Mouse (Mus musculus) heart, embryonic 12.5 days (tissue): ENCODE data around the gene Cpxm1. TPM values are rescaled to one million over a fixed set of nuclear protein-coding genes. Genes with fewer than 3 reads are reported as not detected.

Experiments
- ATAC-seq: fragments of 200-750 bp; cut with Nextera tagmentation; 2 replicates; pipeline ENCODE4 v1.8.0; 2017; ENCODE audit warnings: moderate TSS enrichment, moderate library complexity; ENCODE audit not compliant: insufficient number of reproducible peaks, low FRiP score
- H3K27ac ChIP-seq: fragments of 300-500 bp; sonication (generic); 2 replicates; pipeline ENCODE4 v1.5.1; 2016; ENCODE audit warnings: mild to moderate bottlenecking, moderate library complexity; ENCODE audit not compliant: poor library complexity, severe bottlenecking
- H3K27me3 ChIP-seq: fragments of 300-500 bp; sonication (generic); replicated peaks from 2 replicates; pipeline ENCODE4 v1.6.1; 2016; ENCODE audit warnings: mild to moderate bottlenecking, moderate library complexity
- H3K36me3 ChIP-seq: fragments of 300-500 bp; sonication (generic); 2 replicates; pipeline ENCODE4 v1.6.1; 2016; ENCODE audit warnings: mild to moderate bottlenecking, moderate library complexity
- H3K4me1 ChIP-seq: fragments of 300-500 bp; sonication (generic); replicated peaks from 2 replicates; pipeline ENCODE4 v1.6.1; 2016; ENCODE audit warnings: mild to moderate bottlenecking
- H3K4me2 ChIP-seq: fragments of 300-500 bp; sonication (generic); 2 replicates; pipeline ENCODE4 v1.6.1; 2016; ENCODE audit warnings: mild to moderate bottlenecking, moderate library complexity
- H3K4me3 ChIP-seq: fragments of 300-500 bp; sonication (generic); 2 replicates; pipeline ENCODE4 v1.5.1; 2016; ENCODE audit warnings: mild to moderate bottlenecking
- H3K9ac ChIP-seq: fragments of 300-500 bp; sonication (generic); 2 replicates; pipeline ENCODE4 v1.6.1; 2016; ENCODE audit warnings: mild to moderate bottlenecking, moderate library complexity
- H3K9me3 ChIP-seq: fragments of 300-500 bp; sonication (generic); replicated peaks from 2 replicates; pipeline ENCODE4 v1.6.1; 2016; ENCODE audit warnings: mild to moderate bottlenecking, moderate library complexity
- WGBS: fragments of 180-500 bp; shearing (Covaris S2); methylation state at CpG from one replicate; pipeline ENCODE4 v1.1.7; 2016; 5-methylcytosine and 5-hydroxymethylcytosine counted together
- polyA plus RNA-seq: library from polyadenylated mRNA; unstranded; fragments of >200 nt; fragmentation: Nextera tagmentation; extraction: Ambion mirVana; gene quantifications from 2 replicates; pipeline ENCODE4 v1.2.1, GENCODE M21; 2016

Cpxm1 gene
- polyA plus RNA-seq, 1 experiment from 2014 or later = 33.3 TPM

GRCm38 (mm10) chr2:130367386-130367785 lies 30.0 kb downstream of the Cpxm1 start:
- Histone ChIP-seq H3K9me3 (no peaks in the 10 kb centered on the region), H3K27me3 (peaks cover 42% of the 10 kb centered on the region), H3K4me1 (peaks cover 10% of the 10 kb centered on the region), H3K4me2 (no peak overlapping the region), H3K4me3 (no peak overlapping the region), H3K27ac (no peak overlapping the region), H3K9ac (no peak overlapping the region), H3K36me3 (no peaks in the 10 kb centered on the region)
- WGBS = 48% methylated on average over 4 of the region's 4 CpGs
- ATAC-seq = no peak

DNA sequence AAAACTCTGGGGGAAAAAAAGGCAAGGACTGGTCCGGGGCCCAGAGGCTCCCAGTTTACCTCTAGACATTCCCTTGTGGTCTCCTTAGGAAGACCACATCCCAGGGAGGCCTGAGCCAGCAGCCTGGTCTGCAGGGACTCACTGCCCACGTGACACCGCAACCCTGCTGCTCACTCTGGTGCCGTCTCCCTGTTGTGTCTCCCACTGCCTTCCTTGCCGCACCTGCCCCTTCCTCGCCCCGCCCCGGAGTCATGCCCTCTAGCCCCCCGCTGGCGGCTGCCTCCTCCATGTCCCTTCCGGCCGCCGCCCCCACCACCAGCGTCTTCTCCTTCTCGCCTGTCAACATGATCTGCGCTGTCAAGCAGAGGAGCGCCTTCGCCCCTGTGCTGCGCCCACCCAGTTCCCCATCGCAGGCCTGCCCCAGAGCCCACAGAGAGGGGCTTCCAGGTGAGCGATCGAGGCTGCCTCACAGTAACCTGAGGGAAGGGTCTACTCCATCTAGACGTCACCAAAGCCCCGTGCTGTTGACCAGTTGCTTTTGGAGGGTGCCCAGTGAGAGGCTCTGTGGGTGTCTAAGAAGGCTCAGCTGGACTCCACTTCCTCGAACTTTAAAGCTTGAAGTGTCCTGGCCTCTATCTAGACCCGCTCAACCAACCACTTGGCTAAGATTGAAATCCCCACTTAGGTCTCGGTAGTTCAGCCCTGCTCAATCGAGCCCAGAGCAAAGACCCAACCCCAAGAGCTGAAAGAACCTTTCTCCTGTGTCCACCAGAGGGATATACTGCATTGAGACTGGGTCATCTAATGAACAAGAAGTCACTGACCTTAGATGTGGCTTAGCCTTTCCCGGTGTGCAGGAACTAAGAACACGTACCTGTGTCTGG lies 31.9 kb downstream of the Cpxm1 start:
- peaks cover 61% of the 10 kb centered on the region for H3K27me3 ChIP-seq
- WGBS = 5% methylated on average over 30 of the region's 30 CpGs
- peak overlapping the region; percentile 90 for H3K4me2 ChIP-seq
- H3K4me3 ChIP-seq = peak overlapping the region; percentile 59
- H3K9me3 ChIP-seq = no peaks in the 10 kb centered on the region
- no peak overlapping the region for H3K27ac ChIP-seq
- H3K4me1 ChIP-seq = peaks cover 19% of the 10 kb centered on the region
- no peaks in the 10 kb centered on the region for H3K36me3 ChIP-seq
- H3K9ac ChIP-seq = peak overlapping the region; percentile 71
- no peak for ATAC-seq

- Histone ChIP-seq H3K4me2 (no peak overlapping the region), H3K9ac (no peak overlapping the region), H3K4me3 (0 out of 2 replicates have a peak overlapping the region, but pooled peaks have one; percentile 20), H3K27ac (no peak overlapping the region), H3K9me3 (no peaks in the 10 kb centered on the region), H3K4me1 (peaks cover 19% of the 10 kb centered on the region), H3K27me3 (peaks cover 76% of the 10 kb centered on the region), H3K36me3 (no peaks in the 10 kb centered on the region)
- no peak for ATAC-seq
- 4% methylated on average over 14 of the region's 14 CpGs for WGBS
These were observed 34.8 kb downstream of the Cpxm1 start for GRCm38 (mm10) chr2:130362511-130363026.

DNA sequence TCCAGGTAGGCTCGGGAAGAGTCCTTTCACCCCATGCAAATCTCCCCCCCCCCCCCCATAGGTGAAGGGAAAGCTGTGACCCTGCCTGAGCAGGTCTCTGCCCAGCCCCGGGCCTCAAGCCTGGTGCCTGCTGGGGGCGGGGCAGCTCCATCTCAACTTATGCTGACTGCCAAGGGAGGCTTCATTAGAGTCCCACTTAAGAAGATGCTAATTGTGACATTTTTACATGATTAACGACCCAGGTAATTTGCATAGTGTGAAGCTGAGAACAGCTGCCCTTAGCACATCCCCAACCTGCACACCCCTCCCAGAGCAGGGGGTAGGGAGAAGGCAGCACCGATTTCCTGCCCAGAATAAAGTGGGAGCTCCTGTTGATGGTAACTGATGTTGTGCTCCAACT lies 38.5 kb downstream of the Cpxm1 start:
- 9% methylated on average over 5 of the region's 5 CpGs for WGBS
- H3K9ac ChIP-seq = no peak overlapping the region

DNA sequence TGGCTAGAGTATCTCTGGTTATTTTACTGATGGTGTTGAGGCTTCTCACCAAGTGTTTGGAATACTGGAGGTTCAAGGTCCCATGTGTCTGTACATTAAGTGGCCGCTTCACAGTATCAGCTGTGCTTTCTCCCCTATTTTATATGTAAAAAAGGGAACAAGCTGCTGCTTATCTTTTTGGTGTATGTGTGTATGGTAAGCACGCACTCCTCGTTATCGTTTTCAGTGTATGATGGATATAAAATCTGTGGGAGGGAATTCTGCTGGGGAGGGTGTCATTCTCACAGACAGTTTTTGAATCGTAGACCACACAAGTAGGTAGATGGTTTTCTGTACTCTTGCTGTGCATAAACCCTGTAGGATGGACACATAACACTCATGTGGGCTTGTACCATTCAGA lies 39.8 kb downstream of the Cpxm1 start:
- no peaks in the 10 kb centered on the region for H3K9me3 ChIP-seq
- no peak overlapping the region for H3K4me3 ChIP-seq
- H3K27me3 ChIP-seq = peaks cover 58% of the 10 kb centered on the region
- H3K4me2 ChIP-seq = no peak overlapping the region
- no peaks in the 10 kb centered on the region for H3K36me3 ChIP-seq
- ATAC-seq = no peak
- WGBS = 75% methylated on average over 5 of the region's 5 CpGs
- H3K4me1 ChIP-seq = peaks cover 10% of the 10 kb centered on the region
- no peak overlapping the region for H3K9ac ChIP-seq
- H3K27ac ChIP-seq = no peak overlapping the region

More for the DNA sequence above, 38.5 kb downstream of the Cpxm1 start:
- no peak for ATAC-seq
- Histone ChIP-seq H3K36me3 (no peaks in the 10 kb centered on the region), H3K4me3 (no peak overlapping the region), H3K27me3 (peaks cover 71% of the 10 kb centered on the region), H3K9me3 (no peaks in the 10 kb centered on the region), H3K4me2 (no peak overlapping the region), H3K4me1 (peaks cover 10% of the 10 kb centered on the region), H3K27ac (no peak overlapping the region)

- 64% methylated on average over 3 of the region's 3 CpGs for WGBS
These were observed 43.5 kb downstream of the Cpxm1 start for GRCm38 (mm10) chr2:130353889-130354288.

DNA sequence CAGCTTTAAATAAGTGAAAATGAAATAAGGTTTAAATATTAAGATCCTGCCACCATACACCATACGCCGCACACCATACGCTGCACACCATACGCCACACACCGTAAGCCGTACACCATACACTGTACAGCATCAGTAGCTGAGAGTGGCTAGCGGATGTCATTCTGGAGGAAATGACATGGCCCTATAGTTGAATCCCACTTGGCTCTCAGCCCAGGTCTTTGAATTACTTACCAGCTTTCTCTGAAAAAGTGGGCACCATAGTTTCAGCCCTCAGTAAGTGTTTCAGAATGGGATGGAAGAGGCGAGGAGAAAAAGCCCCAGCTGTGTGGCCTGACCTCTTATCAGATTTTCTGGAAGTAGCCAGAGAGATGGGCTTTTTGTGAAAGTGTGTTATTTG lies 44.0 kb downstream of the Cpxm1 start:
- Histone ChIP-seq H3K4me2 (no peak overlapping the region), H3K27me3 (peaks cover 28% of the 10 kb centered on the region), H3K27ac (no peak overlapping the region), H3K4me3 (no peak overlapping the region), H3K4me1 (no peaks in the 10 kb centered on the region), H3K9ac (no peak overlapping the region), H3K36me3 (no peaks in the 10 kb centered on the region), H3K9me3 (no peaks in the 10 kb centered on the region)
- ATAC-seq = no peak
- WGBS = 90% methylated on average over 8 of the region's 8 CpGs

More at GRCm38 (mm10) chr2:130353889-130354288, 43.5 kb downstream of the Cpxm1 start:
- Histone ChIP-seq H3K27ac (no peak overlapping the region), H3K9me3 (no peaks in the 10 kb centered on the region), H3K4me2 (no peak overlapping the region), H3K9ac (no peak overlapping the region), H3K36me3 (no peaks in the 10 kb centered on the region), H3K27me3 (peaks cover 33% of the 10 kb centered on the region), H3K4me3 (no peak overlapping the region), H3K4me1 (no peaks in the 10 kb centered on the region)
- ATAC-seq = no peak

DNA sequence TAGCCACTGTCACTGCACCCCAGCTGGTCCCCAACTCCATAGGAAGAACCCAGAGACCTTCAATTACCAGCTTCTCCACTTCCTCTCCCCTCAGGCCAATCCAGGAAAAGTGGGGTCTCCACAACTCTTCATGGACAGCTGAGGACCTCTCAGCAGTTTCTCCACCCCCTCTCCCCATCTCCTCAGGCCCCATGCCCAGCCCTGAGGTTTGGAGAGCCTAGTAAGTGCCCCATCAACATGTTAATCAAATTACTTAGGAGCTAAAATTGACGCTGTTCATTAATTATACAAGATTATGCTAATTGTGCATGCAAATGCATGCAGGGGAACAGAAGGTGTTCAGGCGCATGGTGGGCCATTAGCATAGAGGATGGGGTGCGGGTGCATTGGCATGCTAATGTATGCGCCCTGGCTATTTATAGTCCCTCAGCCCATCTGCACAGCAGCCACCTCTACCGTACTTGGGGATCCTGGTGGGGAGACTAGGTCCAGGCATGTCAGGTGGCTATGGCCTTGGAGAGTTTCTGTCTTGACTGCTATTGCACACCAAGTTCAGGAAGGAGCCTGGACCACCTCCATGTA lies 45.5 kb downstream of the Cpxm1 start:
- no peaks in the 10 kb centered on the region for H3K9me3 ChIP-seq
- H3K4me2 ChIP-seq = no peak overlapping the region
- no peaks in the 10 kb centered on the region for H3K36me3 ChIP-seq
- H3K4me1 ChIP-seq = no peaks in the 10 kb centered on the region
- H3K9ac ChIP-seq = no peak overlapping the region
- H3K27me3 ChIP-seq = peaks cover 15% of the 10 kb centered on the region
- ATAC-seq = no peak
- WGBS = 33% methylated on average over 5 of the region's 5 CpGs
- H3K4me3 ChIP-seq = no peak overlapping the region
- no peak overlapping the region for H3K27ac ChIP-seq

DNA sequence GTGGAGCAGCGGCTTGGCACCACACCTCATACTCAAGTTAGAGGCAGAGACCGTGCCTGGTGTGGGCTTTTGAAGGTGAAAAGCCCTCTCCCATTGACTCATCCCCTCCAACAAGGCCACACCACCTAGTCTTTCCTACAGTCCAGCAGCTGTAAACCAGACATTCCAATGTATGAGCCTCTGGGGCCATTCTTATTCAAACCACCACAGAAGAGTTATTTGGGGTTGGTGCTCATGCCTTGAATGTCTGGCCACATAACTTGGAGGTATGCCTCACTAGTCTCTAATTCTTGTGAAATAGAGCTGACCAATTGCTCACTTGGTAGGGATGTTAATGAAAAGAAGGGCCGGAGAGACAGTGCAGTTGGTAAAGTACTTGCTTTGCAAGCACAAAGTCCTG lies 47.0 kb downstream of the Cpxm1 start:
- WGBS = 79% methylated on average over 3 of the region's 3 CpGs
- no peak for ATAC-seq
- Histone ChIP-seq H3K4me3 (no peak overlapping the region), H3K9me3 (no peaks in the 10 kb centered on the region), H3K4me2 (no peak overlapping the region), H3K27me3 (peaks cover 14% of the 10 kb centered on the region), H3K27ac (no peak overlapping the region), H3K4me1 (no peaks in the 10 kb centered on the region), H3K9ac (no peak overlapping the region), H3K36me3 (no peaks in the 10 kb centered on the region)

DNA sequence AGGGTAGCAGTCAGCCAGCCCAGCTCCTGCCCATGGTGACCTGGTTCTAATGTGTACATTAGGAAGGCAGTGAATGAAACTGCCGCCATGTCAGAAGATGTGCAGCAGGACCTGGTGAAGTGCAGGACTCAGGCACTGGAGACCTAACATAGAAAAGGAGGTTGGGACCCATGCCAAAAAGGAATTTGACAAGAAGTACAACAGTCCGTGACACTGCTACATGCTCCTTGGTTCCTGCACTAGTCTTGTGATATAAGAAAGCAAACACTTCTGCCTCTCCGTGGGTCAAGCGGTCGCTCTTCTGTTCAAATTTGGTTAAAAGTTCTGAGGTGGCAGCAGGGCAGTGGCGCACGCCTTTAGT lies 56.2 kb downstream of the Cpxm1 start:
- Histone ChIP-seq H3K4me3 (no peak overlapping the region), H3K36me3 (no peaks in the 10 kb centered on the region), H3K9me3 (no peaks in the 10 kb centered on the region), H3K27me3 (peaks cover 10% of the 10 kb centered on the region; the same call in 1 of the 2 replicates), H3K9ac (no peak overlapping the region), H3K4me2 (no peak overlapping the region), H3K27ac (no peak overlapping the region), H3K4me1 (no peaks in the 10 kb centered on the region)
- ATAC-seq = no peak
- 76% methylated on average over 7 of the region's 7 CpGs for WGBS
